Mouse (Mus musculus): Measurements from ENCODE around the gene Iqck. TPM values are rescaled to one million over a fixed set of nuclear protein-coding genes. Genes with fewer than 3 reads are reported as not detected.

The Iqck gene
- total RNA-seq, 1 experiment = 1.8 TPM

DNA sequence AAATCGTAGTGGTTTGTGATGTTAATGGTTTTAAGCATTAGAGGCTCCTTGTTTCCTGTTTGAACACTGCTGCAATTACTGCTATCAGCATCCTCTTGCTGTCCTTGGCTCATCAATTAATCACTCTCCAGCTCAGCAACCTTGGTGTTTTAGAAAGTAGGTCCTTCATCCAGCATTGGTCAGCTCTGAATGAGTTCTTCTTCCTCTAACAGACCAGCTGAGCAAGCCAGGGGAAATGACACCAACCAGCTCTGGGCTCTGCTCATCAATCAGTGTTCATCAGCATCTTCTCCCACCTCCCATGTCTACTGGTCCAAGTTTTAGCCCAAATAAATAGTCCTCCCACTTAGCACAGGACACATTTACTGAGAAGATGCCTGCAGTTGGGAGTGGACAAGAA lies 3.1 kb downstream of the Iqck start:
- no peaks in the 10 kb centered on the region for H3K9me3 ChIP-seq (ENCODE audit: control insufficient read depth, insufficient read depth, low read depth, low read length)
- TF ChIP-seq ZNF384 (IDR thresholded peaks at IDR 0.05; ENCODE audit: low read depth, low read length) (no peak), ZC3H11A (IDR thresholded peaks at IDR 0.05; ENCODE audit: borderline replicate concordance, low read depth, low read length) (no peak), MAFK (IDR thresholded peaks at IDR 0.05; ENCODE audit: insufficient read depth, low read depth, low read length) (no peak), CHD2 (IDR thresholded peaks at IDR 0.05; ENCODE audit: low read depth, low read length) (no peak), HCFC1 (IDR thresholded peaks at IDR 0.05; ENCODE audit: borderline replicate concordance, insufficient read depth, low read length) (no peak)
- DNase-seq (ENCODE audit: low read depth, low spot score) = no peak
- no peak overlapping the region for H3K27ac ChIP-seq (ENCODE audit: insufficient read depth, low read depth, low read length, poor library complexity, severe bottlenecking)
- H3K9ac ChIP-seq (ENCODE audit: insufficient read depth, low read depth, low read length, poor library complexity, severe bottlenecking) = no peak overlapping the region
- H3K4me1 ChIP-seq (ENCODE audit: control insufficient read depth in 2 of 2, insufficient read depth in 2 of 2, low read length in 2 of 2, poor library complexity in 1 of 2) = peaks cover 4% of the 10 kb centered on the region in 2 experiments; a peak in 2 of 4 replicates
- H3K4me3 ChIP-seq (ENCODE audit: insufficient read depth in 1 of 2, low read depth in 1 of 2, low read length in 2 of 2, poor library complexity in 1 of 2, severe bottlenecking in 1 of 2) = no peak overlapping the region
- in situ Hi-C loops (cut with MboI; ENCODE audit: low sequenced_read_pairs in 2 of 2, unreplicated experiment in 2 of 2) = no loop called here
- H3K36me3 ChIP-seq (ENCODE audit: control insufficient read depth, insufficient read depth, low read length, poor library complexity, severe bottlenecking) = peaks cover 2% of the 10 kb centered on the region; the same call in 1 of the 2 replicates

DNA sequence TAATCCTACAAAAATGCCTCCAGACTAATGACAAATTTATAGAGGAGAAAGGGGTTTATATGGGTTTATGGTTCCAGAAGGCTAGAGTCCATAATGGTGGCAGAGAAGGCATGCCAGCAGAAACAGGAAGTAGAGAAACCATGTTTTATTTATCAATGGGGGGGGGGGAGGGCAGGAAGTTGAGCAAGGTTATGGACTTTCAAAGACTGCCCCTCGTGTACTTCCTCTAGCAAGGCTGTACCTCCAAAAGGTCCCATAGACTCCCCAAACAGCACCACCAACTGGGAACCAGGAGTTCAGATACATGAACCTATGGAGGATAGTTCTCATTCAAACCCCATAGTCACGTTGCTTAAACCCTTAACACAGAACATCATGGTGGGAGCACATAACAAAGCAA lies 9.8 kb downstream of the Iqck start:
- Histone ChIP-seq H3K36me3 (ENCODE audit: control insufficient read depth, insufficient read depth, low read length, poor library complexity, severe bottlenecking) (no peaks in the 10 kb centered on the region), H3K9ac (ENCODE audit: insufficient read depth, low read depth, low read length, poor library complexity, severe bottlenecking) (no peak overlapping the region), H3K9me3 (ENCODE audit: control insufficient read depth, insufficient read depth, low read depth, low read length) (no peaks in the 10 kb centered on the region), H3K4me1 (ENCODE audit: control insufficient read depth in 2 of 2, insufficient read depth in 2 of 2, low read length in 2 of 2, poor library complexity in 1 of 2) (no peaks in the 10 kb centered on the region), H3K27ac (ENCODE audit: insufficient read depth, low read depth, low read length, poor library complexity, severe bottlenecking) (no peak overlapping the region), H3K4me3 (ENCODE audit: insufficient read depth in 1 of 2, low read depth in 1 of 2, low read length in 2 of 2, poor library complexity in 1 of 2, severe bottlenecking in 1 of 2) (no peak overlapping the region)
- no peak for DNase-seq (ENCODE audit: low read depth, low spot score)
- TF ChIP-seq HCFC1 (IDR thresholded peaks at IDR 0.05; ENCODE audit: borderline replicate concordance, insufficient read depth, low read length) (no peak), MAFK (IDR thresholded peaks at IDR 0.05; ENCODE audit: insufficient read depth, low read depth, low read length) (no peak), ZC3H11A (IDR thresholded peaks at IDR 0.05; ENCODE audit: borderline replicate concordance, low read depth, low read length) (no peak)
- in situ Hi-C loops (cut with MboI; ENCODE audit: low sequenced_read_pairs in 2 of 2, unreplicated experiment in 2 of 2) = no loop called here

DNA sequence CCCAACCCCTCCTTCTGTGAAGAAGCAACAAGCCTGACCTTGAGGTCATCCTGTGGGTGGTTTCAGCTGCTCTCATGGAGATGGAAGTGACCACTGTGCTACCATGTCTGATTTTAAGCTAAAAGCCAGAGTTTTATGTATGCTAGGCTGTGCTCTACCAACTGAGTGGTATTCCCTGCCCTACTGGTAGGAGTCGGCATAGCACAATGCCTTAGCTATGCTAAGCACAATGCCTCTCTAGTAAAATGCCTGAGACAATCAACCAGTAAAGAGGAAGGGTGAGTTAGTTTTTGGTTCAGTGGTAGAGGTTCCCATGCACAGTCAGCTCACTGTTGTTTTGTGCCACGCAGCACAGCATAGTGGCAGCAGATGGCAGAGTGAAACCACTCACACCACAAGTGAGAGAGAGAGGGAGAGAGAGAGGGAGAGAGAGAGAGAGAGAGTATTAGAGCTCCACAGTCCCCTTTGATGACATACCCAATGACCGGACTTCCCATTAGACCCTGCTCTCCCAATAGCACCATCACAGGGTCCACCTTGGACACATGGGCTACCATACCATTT lies 24.0 kb downstream of the Iqck start:
- H3K36me3 ChIP-seq (ENCODE audit: control insufficient read depth, insufficient read depth, low read length, poor library complexity, severe bottlenecking) = no peaks in the 10 kb centered on the region
- H3K9me3 ChIP-seq (ENCODE audit: control insufficient read depth, insufficient read depth, low read depth, low read length) = no peaks in the 10 kb centered on the region
- no peaks in the 10 kb centered on the region for H3K4me1 ChIP-seq (ENCODE audit: control insufficient read depth in 2 of 2, insufficient read depth in 2 of 2, low read length in 2 of 2, poor library complexity in 1 of 2)
- TF ChIP-seq CHD2 (IDR thresholded peaks at IDR 0.05; ENCODE audit: low read depth, low read length) (no peak), ZNF384 (IDR thresholded peaks at IDR 0.05; ENCODE audit: low read depth, low read length) (no peak), MAFK (IDR thresholded peaks at IDR 0.05; ENCODE audit: insufficient read depth, low read depth, low read length) (no peak), HCFC1 (IDR thresholded peaks at IDR 0.05; ENCODE audit: borderline replicate concordance, insufficient read depth, low read length) (no peak), ZC3H11A (IDR thresholded peaks at IDR 0.05; ENCODE audit: borderline replicate concordance, low read depth, low read length) (no peak)
- H3K4me3 ChIP-seq (ENCODE audit: insufficient read depth in 1 of 2, low read depth in 1 of 2, low read length in 2 of 2, poor library complexity in 1 of 2, severe bottlenecking in 1 of 2) = no peak overlapping the region
- in situ Hi-C loops (cut with MboI; ENCODE audit: low sequenced_read_pairs in 2 of 2, unreplicated experiment in 2 of 2) = loop anchor here in 1 of 2 experiments (10.0 kb wide), 1 partner anchor 115 kb away; the partner anchor contains the start of gene Gprc5b
- H3K9ac ChIP-seq (ENCODE audit: insufficient read depth, low read depth, low read length, poor library complexity, severe bottlenecking) = no peak overlapping the region
- DNase-seq (ENCODE audit: low read depth, low spot score) = no peak
- H3K27ac ChIP-seq (ENCODE audit: insufficient read depth, low read depth, low read length, poor library complexity, severe bottlenecking) = no peak overlapping the region

DNA sequence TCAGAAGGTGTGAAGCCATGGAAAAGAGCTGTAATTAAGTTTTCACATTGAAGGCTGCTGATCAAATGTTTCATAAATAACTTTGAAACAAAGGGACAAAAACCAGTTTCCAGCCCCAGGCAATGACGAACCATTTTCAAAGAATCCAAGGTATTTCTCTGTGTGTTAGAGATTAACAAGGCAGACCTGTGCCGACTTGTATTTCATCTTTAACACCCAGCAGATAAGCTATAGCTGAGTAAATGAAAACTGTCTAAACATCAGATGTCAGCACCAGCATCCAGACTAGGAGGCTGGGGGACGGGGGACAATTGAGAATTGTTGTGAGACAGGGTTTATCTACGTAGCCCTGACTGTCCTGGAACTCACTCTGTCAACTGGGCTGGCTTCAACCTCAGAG lies 28.4 kb downstream of the Iqck start:
- no peak for TF ChIP-seq CHD2 (IDR thresholded peaks at IDR 0.05; ENCODE audit: low read depth, low read length)
- no peak for TF ChIP-seq ZNF384 (IDR thresholded peaks at IDR 0.05; ENCODE audit: low read depth, low read length)
- TF ChIP-seq HCFC1 (IDR thresholded peaks at IDR 0.05; ENCODE audit: borderline replicate concordance, insufficient read depth, low read length) = no peak
- no peak for TF ChIP-seq ZC3H11A (IDR thresholded peaks at IDR 0.05; ENCODE audit: borderline replicate concordance, low read depth, low read length)
- TF ChIP-seq MAFK (IDR thresholded peaks at IDR 0.05; ENCODE audit: insufficient read depth, low read depth, low read length) = no peak
- H3K9ac ChIP-seq (ENCODE audit: insufficient read depth, low read depth, low read length, poor library complexity, severe bottlenecking) = no peak overlapping the region
- in situ Hi-C loops (cut with MboI; ENCODE audit: low sequenced_read_pairs in 2 of 2, unreplicated experiment in 2 of 2) = no loop called here
- no peaks in the 10 kb centered on the region for H3K9me3 ChIP-seq (ENCODE audit: control insufficient read depth, insufficient read depth, low read depth, low read length)
- H3K4me3 ChIP-seq (ENCODE audit: insufficient read depth in 1 of 2, low read depth in 1 of 2, low read length in 2 of 2, poor library complexity in 1 of 2, severe bottlenecking in 1 of 2) = no peak overlapping the region
- DNase-seq (ENCODE audit: low read depth, low spot score) = no peak
- H3K27ac ChIP-seq (ENCODE audit: insufficient read depth, low read depth, low read length, poor library complexity, severe bottlenecking) = no peak overlapping the region
- no peaks in the 10 kb centered on the region for H3K36me3 ChIP-seq (ENCODE audit: control insufficient read depth, insufficient read depth, low read length, poor library complexity, severe bottlenecking)
- peaks cover 2 to 6% of the 10 kb centered on the region in 2 experiments; a peak in 1 of 4 replicates for H3K4me1 ChIP-seq (ENCODE audit: control insufficient read depth in 2 of 2, insufficient read depth in 2 of 2, low read length in 2 of 2, poor library complexity in 1 of 2)

Measured in ES-E14 (cell line).